Mouse (Mus musculus) stomach, postnatal 0 days (tissue): ENCODE measurements around the gene Tgfbrap1. TPM values are rescaled to one million over a fixed set of nuclear protein-coding genes. Genes with fewer than 3 reads are reported as not detected.

Experiments used
- ATAC-seq: fragments of 200-750 bp; cut with Nextera tagmentation; 2 replicates; pipeline ENCODE4 v1.8.0; 2017; ENCODE audit not compliant: low FRiP score, low TSS enrichment
- DNase-seq: peaks from one replicate; pipeline ENCODE4 v3.0.0-alpha.2; 2016; ENCODE audit warnings: low spot score
- H3K27ac ChIP-seq: fragments of 300-500 bp; sonication (generic); replicated peaks from 2 replicates; pipeline ENCODE4 v1.5.1; 2014; ENCODE audit warnings: mild to moderate bottlenecking, control low read depth
- H3K27me3 ChIP-seq: fragments of 300-500 bp; sonication (generic); 2 replicates; pipeline ENCODE4 v1.6.1; 2014; ENCODE audit warnings: low read length; ENCODE audit not compliant: control insufficient read depth, insufficient read depth
- H3K36me3 ChIP-seq: fragments of 300-500 bp; sonication (generic); 2 replicates; pipeline ENCODE4 v1.6.1; 2014; ENCODE audit warnings: low read length, mixed read lengths; ENCODE audit not compliant: control insufficient read depth, insufficient read depth
- H3K4me1 ChIP-seq: fragments of 300-500 bp; sonication (generic); replicated peaks from 2 replicates; pipeline ENCODE4 v1.6.1; 2014; ENCODE audit warnings: antibody characterized with exemption; ENCODE audit not compliant: control insufficient read depth, insufficient read depth
- H3K4me2 ChIP-seq: fragments of 300-500 bp; sonication (generic); replicated peaks from 2 replicates; pipeline ENCODE4 v1.6.1; 2014; ENCODE audit warnings: low read depth, mild to moderate bottlenecking, control low read depth, moderate library complexity
- H3K4me3 ChIP-seq: fragments of 300-500 bp; sonication (generic); 2 replicates; pipeline ENCODE4 v1.5.1; 2014; ENCODE audit warnings: low read depth, low read length, control low read depth
- H3K9ac ChIP-seq: fragments of 300-500 bp; sonication (generic); 2 replicates; pipeline ENCODE4 v1.6.1; 2014; ENCODE audit warnings: mild to moderate bottlenecking, low read length, control low read depth, mixed read lengths
- H3K9me3 ChIP-seq: fragments of 300-500 bp; sonication (generic); 2 replicates; pipeline ENCODE4 v1.6.1; 2016; ENCODE audit warnings: low read length; ENCODE audit not compliant: control insufficient read depth
- CTCF ChIP-seq: IDR thresholded peaks from 2 replicates; pipeline ENCODE4 v1.5.1; 2016; ENCODE audit warnings: antibody characterized with exemption, low read depth, mild to moderate bottlenecking, moderate library complexity
- EP300 ChIP-seq: optimal IDR thresholded peaks from 2 replicates; pipeline ENCODE3; 2016; ENCODE audit warnings: antibody characterized with exemption
- WGBS: fragments of 180-500 bp; shearing (Covaris S2); extraction: QIAGEN DNeasy Blood & Tissue Kit; methylation state at CpG from one replicate; pipeline ENCODE4 v1.1.7; 2014; 5-methylcytosine and 5-hydroxymethylcytosine counted together
- polyA plus RNA-seq: library from polyadenylated mRNA; unstranded; fragments of >200 nt; fragmentation: Nextera tagmentation; extraction: Ambion mirVana; gene quantifications from 2 replicates; pipeline ENCODE4 v1.2.1, GENCODE M21; 2015

Tgfbrap1 gene
- polyA plus RNA-seq, 1 experiment from 2014 or later: 4.6 TPM

DNA sequence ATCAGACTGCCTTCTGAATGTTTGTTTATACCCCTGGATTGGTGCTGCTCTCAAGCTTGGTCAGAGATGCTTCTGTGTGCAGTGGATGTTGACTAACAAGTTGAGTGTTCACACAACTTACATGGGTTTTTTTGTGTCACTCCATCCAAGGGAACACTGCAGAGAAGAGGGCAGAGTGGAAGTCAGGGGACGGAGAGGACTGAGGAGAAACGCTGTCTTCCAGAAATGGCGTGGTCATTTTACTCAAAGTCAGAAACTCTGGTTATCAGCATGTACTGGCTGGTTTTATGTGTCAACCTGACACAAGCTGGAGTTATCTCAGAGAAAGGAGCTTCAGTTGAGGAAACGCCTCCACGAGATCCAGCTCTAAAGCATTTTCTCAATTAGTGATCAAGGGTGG, 22.5 kb upstream of the Tgfbrap1 start:
- Histone ChIP-seq H3K27me3 (no peaks in the 10 kb centered on the region), H3K4me1 (no peaks in the 10 kb centered on the region), H3K4me3 (no peak overlapping the region), H3K4me2 (no peak overlapping the region), H3K9ac (no peak overlapping the region), H3K27ac (no peak overlapping the region), H3K9me3 (no peaks in the 10 kb centered on the region), H3K36me3 (peaks cover 3% of the 10 kb centered on the region; the same call in 1 of the 2 replicates)
- no peak for DNase-seq
- ATAC-seq: no peak
- WGBS: 98% methylated on average over 5 of the region's 5 CpGs
- no peak for TF ChIP-seq EP300
- TF ChIP-seq CTCF: no peak

DNA sequence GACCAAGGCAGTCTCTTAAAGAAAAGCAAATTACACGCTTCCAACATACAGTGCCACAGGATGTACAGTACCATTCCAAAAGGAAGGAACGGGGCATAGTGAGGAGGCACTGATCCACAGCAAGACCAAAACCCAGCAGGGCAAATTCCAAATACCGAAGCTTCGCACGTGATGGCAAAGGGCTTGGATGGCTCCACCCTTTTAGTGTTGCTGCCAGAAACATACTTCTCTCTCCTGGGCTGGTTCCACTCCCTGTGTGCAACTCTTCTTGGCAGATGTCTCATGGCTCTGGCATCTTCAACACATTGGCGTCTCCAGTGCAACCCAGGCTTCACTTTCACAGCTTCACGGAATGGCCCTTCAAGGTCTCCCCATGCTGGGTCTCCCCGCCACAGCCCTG, 19.0 kb upstream of the Tgfbrap1 start:
- no peak overlapping the region for H3K4me3 ChIP-seq
- TF ChIP-seq CTCF: no peak
- TF ChIP-seq EP300: no peak
- no peak overlapping the region for H3K9ac ChIP-seq
- no peaks in the 10 kb centered on the region for H3K4me1 ChIP-seq
- H3K36me3 ChIP-seq: peaks cover 2% of the 10 kb centered on the region; the same call in 1 of the 2 replicates
- H3K27me3 ChIP-seq: no peaks in the 10 kb centered on the region
- 95% methylated on average over 8 of the region's 8 CpGs for WGBS
- H3K4me2 ChIP-seq: no peak overlapping the region
- no peaks in the 10 kb centered on the region for H3K9me3 ChIP-seq
- DNase-seq (no peak), ATAC-seq (no peak)
- H3K27ac ChIP-seq: no peak overlapping the region

DNA sequence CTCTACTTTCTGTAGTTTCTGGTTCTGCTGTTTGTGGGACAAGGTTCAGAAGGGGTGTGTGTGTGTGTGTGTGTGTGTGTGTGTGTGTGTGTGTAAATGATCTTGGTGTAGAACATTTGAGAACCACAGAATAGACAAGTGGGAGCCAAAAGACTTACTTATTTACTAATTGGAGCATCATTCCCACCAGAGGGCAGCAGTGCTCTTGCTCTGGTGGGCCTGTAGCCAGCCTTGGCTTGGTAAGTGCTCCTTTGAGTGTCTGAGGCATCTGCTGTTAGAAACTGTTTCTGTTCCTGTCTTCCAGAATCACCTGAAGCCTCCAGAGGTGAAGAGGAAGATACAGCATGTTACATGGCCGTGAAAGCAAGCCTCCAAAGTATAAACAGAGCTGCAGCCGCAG, 14.4 kb upstream of the Tgfbrap1 start:
- H3K4me2 ChIP-seq: no peak overlapping the region
- no peaks in the 10 kb centered on the region for H3K27me3 ChIP-seq
- no peak for TF ChIP-seq EP300
- TF ChIP-seq CTCF: peak; percentile 83
- no peak overlapping the region for H3K9ac ChIP-seq
- DNase-seq (peak; percentile 57), ATAC-seq (no peak)
- peaks cover 5% of the 10 kb centered on the region; the same call in 1 of the 2 replicates for H3K36me3 ChIP-seq
- H3K9me3 ChIP-seq: no peaks in the 10 kb centered on the region
- no peak overlapping the region for H3K4me3 ChIP-seq
- no peaks in the 10 kb centered on the region for H3K4me1 ChIP-seq
- 81% methylated on average over 2 of the region's 2 CpGs for WGBS
- H3K27ac ChIP-seq: no peak overlapping the region

DNA sequence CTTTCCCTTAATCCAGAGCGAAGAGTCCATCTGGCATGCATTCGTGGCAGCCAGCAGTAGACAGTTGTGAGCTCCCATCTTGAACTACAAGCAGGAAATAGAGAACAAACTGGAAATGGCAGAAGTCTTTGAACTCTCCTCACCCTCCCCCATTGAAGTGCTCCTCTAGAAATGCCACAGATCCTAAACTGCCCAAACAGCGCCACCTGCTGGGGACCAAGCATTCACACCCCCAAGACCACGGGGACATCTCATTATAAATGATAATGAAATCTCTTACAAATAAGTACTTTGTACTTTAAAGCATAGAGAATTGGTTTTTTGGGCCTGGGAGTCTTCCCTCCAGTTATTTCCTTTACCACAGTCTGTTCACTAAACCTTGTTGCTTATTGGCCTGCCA, 12.1 kb upstream of the Tgfbrap1 start:
- TF ChIP-seq EP300: no peak
- TF ChIP-seq CTCF: peak; percentile 84
- H3K9me3 ChIP-seq: no peaks in the 10 kb centered on the region
- no peak overlapping the region for H3K27ac ChIP-seq
- DNase-seq (peak; percentile 74), ATAC-seq (peak; percentile 51; the same call in 1 of the 2 replicates)
- H3K36me3 ChIP-seq: peaks cover 10% of the 10 kb centered on the region; the same call in 1 of the 2 replicates
- H3K27me3 ChIP-seq: no peaks in the 10 kb centered on the region
- H3K4me3 ChIP-seq: no peak overlapping the region
- no peak overlapping the region for H3K4me2 ChIP-seq
- WGBS: 52% methylated on average over 4 of the region's 4 CpGs
- H3K9ac ChIP-seq: no peak overlapping the region
- H3K4me1 ChIP-seq: no peaks in the 10 kb centered on the region

GRCm38 (mm10) chr1:43108729-43109128, 10.3 kb upstream of the Tgfbrap1 start:
- 87% methylated on average over 2 of the region's 2 CpGs for WGBS
- no peak for ATAC-seq
- peaks cover 7% of the 10 kb centered on the region; the same call in 1 of the 2 replicates for H3K36me3 ChIP-seq

DNA sequence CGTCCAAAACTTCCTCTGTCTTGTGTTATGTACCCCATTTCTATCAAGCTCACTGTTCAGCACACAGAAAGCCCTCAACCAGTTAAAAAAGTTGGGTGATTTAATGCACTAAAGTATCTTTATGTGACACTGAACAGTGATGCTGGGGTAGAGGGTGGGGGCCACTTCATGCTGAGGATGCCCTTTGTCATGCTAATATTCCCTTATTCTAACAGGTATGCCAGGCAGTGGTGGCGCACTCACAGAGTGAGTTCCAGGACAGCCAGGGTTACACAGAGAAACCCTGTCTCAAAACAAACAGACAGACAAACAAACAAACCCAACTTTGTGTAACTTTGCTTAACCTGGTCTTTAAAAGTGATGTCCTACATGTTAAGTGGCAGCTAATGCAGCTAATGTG, 4.2 kb downstream of the Tgfbrap1 start:
- no peak for ATAC-seq
- 91% methylated on average over 2 of the region's 2 CpGs for WGBS
- Histone ChIP-seq H3K4me1 (peaks cover 5% of the 10 kb centered on the region; the same call in 1 of the 2 replicates), H3K27me3 (no peaks in the 10 kb centered on the region), H3K27ac (no peak overlapping the region), H3K4me3 (no peak overlapping the region), H3K9me3 (no peaks in the 10 kb centered on the region), H3K36me3 (no peaks in the 10 kb centered on the region), H3K9ac (no peak overlapping the region), H3K4me2 (no peak overlapping the region)
- DNase-seq: no peak
- TF ChIP-seq CTCF: no peak
- no peak for TF ChIP-seq EP300

More at GRCm38 (mm10) chr1:43108729-43109128, 10.3 kb upstream of the Tgfbrap1 start:
- no peak for DNase-seq
- TF ChIP-seq EP300 (no peak), CTCF (no peak)
- Histone ChIP-seq H3K9ac (no peak overlapping the region), H3K9me3 (no peaks in the 10 kb centered on the region), H3K27me3 (no peaks in the 10 kb centered on the region), H3K4me1 (no peaks in the 10 kb centered on the region), H3K27ac (no peak overlapping the region), H3K4me3 (no peak overlapping the region), H3K4me2 (no peak overlapping the region)
